Mouse (Mus musculus): ENCODE measurements around the gene Iqcg. TPM values are rescaled to one million over a fixed set of nuclear protein-coding genes. Genes with fewer than 3 reads are reported as not detected.

Iqcg gene
- polyA plus RNA-seq, 2 experiments = 0.15 to 0.91 TPM

- WGBS (ENCODE audit: insufficient replicate concordance) = 54% methylated on average over 2 of the region's 2 CpGs
- Histone ChIP-seq H3K36me3 (replicated peaks; ENCODE audit: control insufficient read depth, insufficient read depth, low read depth) (peaks cover 7% of the 10 kb centered on the region; the same call in 1 of the 2 replicates), H3K4me3 (ENCODE audit: insufficient read depth in 1 of 2, low read depth in 2 of 2, low read length in 2 of 2) (no peak overlapping the region), H3K27me3 (ENCODE audit: control insufficient read depth, insufficient read depth, low read length) (no peaks in the 10 kb centered on the region), H3K9ac (replicated peaks) (no peak overlapping the region), H3K4me2 (ENCODE audit: low read depth) (no peak overlapping the region), H3K9me3 (ENCODE audit: control insufficient read depth, low read length) (no peaks in the 10 kb centered on the region), H3K27ac (no peak overlapping the region), H3K4me1 (replicated peaks; ENCODE audit: control insufficient read depth in 2 of 2, insufficient read depth in 2 of 2, low read length in 1 of 2) (no peaks in the 10 kb centered on the region)
- ATAC-seq (ENCODE audit: insufficient read depth) = no peak
- DNase-seq (ENCODE audit: low read depth in 3 of 3, low spot score in 3 of 3) = no peak
- TF ChIP-seq CTCF (IDR thresholded peaks at IDR 0.05; ENCODE audit: low read depth) (no peak), EP300 (IDR thresholded peaks at IDR 0.05; ENCODE audit: low read depth) (no peak)
Measured at GRCm38 (mm10) chr16:33015986-33016385, 40.0 kb downstream of the Iqcg start.

GRCm38 (mm10) chr16:33015396-33015907 lies 40.6 kb downstream of the Iqcg start:
- no peak overlapping the region for H3K27ac ChIP-seq
- H3K4me3 ChIP-seq (ENCODE audit: insufficient read depth in 1 of 2, low read depth in 2 of 2, low read length in 2 of 2) = no peak overlapping the region
- ATAC-seq (ENCODE audit: insufficient read depth) = no peak
- WGBS (ENCODE audit: insufficient replicate concordance) = 84% methylated on average over 3 of the region's 3 CpGs
- no peaks in the 10 kb centered on the region for H3K27me3 ChIP-seq (ENCODE audit: control insufficient read depth, insufficient read depth, low read length)
- no peaks in the 10 kb centered on the region for H3K9me3 ChIP-seq (ENCODE audit: control insufficient read depth, low read length)
- DNase-seq (ENCODE audit: low read depth in 3 of 3, low spot score in 3 of 3) = no peak
- no peaks in the 10 kb centered on the region for H3K4me1 ChIP-seq (replicated peaks; ENCODE audit: control insufficient read depth in 2 of 2, insufficient read depth in 2 of 2, low read length in 1 of 2)
- peaks cover 7% of the 10 kb centered on the region; the same call in 1 of the 2 replicates for H3K36me3 ChIP-seq (replicated peaks; ENCODE audit: control insufficient read depth, insufficient read depth, low read depth)
- H3K4me2 ChIP-seq (ENCODE audit: low read depth) = no peak overlapping the region
- no peak for TF ChIP-seq CTCF (IDR thresholded peaks at IDR 0.05; ENCODE audit: low read depth)
- no peak for TF ChIP-seq EP300 (IDR thresholded peaks at IDR 0.05; ENCODE audit: low read depth)
- H3K9ac ChIP-seq (replicated peaks) = no peak overlapping the region

GRCm38 (mm10) chr16:33014921-33015320 lies 41.1 kb downstream of the Iqcg start:
- no peak for DNase-seq (ENCODE audit: low read depth in 3 of 3, low spot score in 3 of 3)
- Histone ChIP-seq H3K4me3 (ENCODE audit: insufficient read depth in 1 of 2, low read depth in 2 of 2, low read length in 2 of 2) (no peak overlapping the region), H3K27ac (no peak overlapping the region), H3K9ac (replicated peaks) (no peak overlapping the region), H3K36me3 (replicated peaks; ENCODE audit: control insufficient read depth, insufficient read depth, low read depth) (peaks cover 7% of the 10 kb centered on the region; the same call in 1 of the 2 replicates), H3K4me2 (ENCODE audit: low read depth) (no peak overlapping the region), H3K4me1 (replicated peaks; ENCODE audit: control insufficient read depth in 2 of 2, insufficient read depth in 2 of 2, low read length in 1 of 2) (no peaks in the 10 kb centered on the region), H3K27me3 (ENCODE audit: control insufficient read depth, insufficient read depth, low read length) (no peaks in the 10 kb centered on the region), H3K9me3 (ENCODE audit: control insufficient read depth, low read length) (no peaks in the 10 kb centered on the region)
- no peak for ATAC-seq (ENCODE audit: insufficient read depth)
- TF ChIP-seq EP300 (IDR thresholded peaks at IDR 0.05; ENCODE audit: low read depth) (no peak), CTCF (IDR thresholded peaks at IDR 0.05; ENCODE audit: low read depth) (no peak)
- WGBS (ENCODE audit: insufficient replicate concordance) = 79% methylated on average over 1 of the region's 1 CpGs

GRCm38 (mm10) chr16:33013801-33014200 lies 42.2 kb downstream of the Iqcg start:
- ATAC-seq (ENCODE audit: insufficient read depth) = no peak
- Histone ChIP-seq H3K9me3 (ENCODE audit: control insufficient read depth, low read length) (no peaks in the 10 kb centered on the region), H3K9ac (replicated peaks) (no peak overlapping the region), H3K4me2 (ENCODE audit: low read depth) (no peak overlapping the region), H3K4me3 (ENCODE audit: insufficient read depth in 1 of 2, low read depth in 2 of 2, low read length in 2 of 2) (no peak overlapping the region), H3K4me1 (replicated peaks; ENCODE audit: control insufficient read depth in 2 of 2, insufficient read depth in 2 of 2, low read length in 1 of 2) (no peaks in the 10 kb centered on the region), H3K27me3 (ENCODE audit: control insufficient read depth, insufficient read depth, low read length) (no peaks in the 10 kb centered on the region), H3K36me3 (replicated peaks; ENCODE audit: control insufficient read depth, insufficient read depth, low read depth) (peaks cover 7% of the 10 kb centered on the region; the same call in 1 of the 2 replicates), H3K27ac (no peak overlapping the region)
- TF ChIP-seq EP300 (IDR thresholded peaks at IDR 0.05; ENCODE audit: low read depth) = no peak
- TF ChIP-seq CTCF (IDR thresholded peaks at IDR 0.05; ENCODE audit: low read depth) = no peak
- DNase-seq (ENCODE audit: low read depth in 3 of 3, low spot score in 3 of 3) = no peak
- WGBS (ENCODE audit: insufficient replicate concordance) = 71% methylated on average over 5 of the region's 5 CpGs

GRCm38 (mm10) chr16:33010166-33010565 lies 45.9 kb downstream of the Iqcg start:
- H3K4me1 ChIP-seq (replicated peaks; ENCODE audit: control insufficient read depth in 2 of 2, insufficient read depth in 2 of 2, low read length in 1 of 2) = no peaks in the 10 kb centered on the region
- ATAC-seq (ENCODE audit: insufficient read depth) (no peak), DNase-seq (ENCODE audit: low read depth in 3 of 3, low spot score in 3 of 3) (no peak)
- no peak for TF ChIP-seq EP300 (IDR thresholded peaks at IDR 0.05; ENCODE audit: low read depth)
- no peak for TF ChIP-seq CTCF (IDR thresholded peaks at IDR 0.05; ENCODE audit: low read depth)
- no peak overlapping the region for H3K4me3 ChIP-seq (ENCODE audit: insufficient read depth in 1 of 2, low read depth in 2 of 2, low read length in 2 of 2)
- no peak overlapping the region for H3K27ac ChIP-seq
- H3K9ac ChIP-seq (replicated peaks) = no peak overlapping the region
- H3K27me3 ChIP-seq (ENCODE audit: control insufficient read depth, insufficient read depth, low read length) = no peaks in the 10 kb centered on the region
- H3K9me3 ChIP-seq (ENCODE audit: control insufficient read depth, low read length) = no peaks in the 10 kb centered on the region
- WGBS (ENCODE audit: insufficient replicate concordance) = 92% methylated on average over 6 of the region's 6 CpGs
- H3K4me2 ChIP-seq (ENCODE audit: low read depth) = no peak overlapping the region
- H3K36me3 ChIP-seq (replicated peaks; ENCODE audit: control insufficient read depth, insufficient read depth, low read depth) = peaks cover 12% of the 10 kb centered on the region
